Mouse (Mus musculus): ENCODE measurements at regions not wholly inside any gene's neighbourhood (a gene's known extent, or its start where the extent isn't known, plus 50 kb on each side); places are given as distances from the start of the nearest gene placed in this dataset.

- TF ChIP-seq POLR2A (IDR thresholded peaks at IDR 0.05; ENCODE audit: low read depth, low read length) (no peak), CTCF (conservative IDR thresholded peaks at IDR 0.05; ENCODE audit: insufficient read depth, insufficient read length, low read depth, low read length) (no peak)
Observed at GRCm38 (mm10) chr15:67045920-67046804, 545.5 kb upstream of the Lrrc6 start.

All from kidney, adult 2 months (tissue).